Mouse (Mus musculus): ENCODE results near the gene Scrn3. TPM values are rescaled to one million over a fixed set of nuclear protein-coding genes. Genes with fewer than 3 reads are reported as not detected.

The Scrn3 gene
- total RNA-seq, 2 experiments from 2014 or later = 16.3 to 18.4 TPM

DNA sequence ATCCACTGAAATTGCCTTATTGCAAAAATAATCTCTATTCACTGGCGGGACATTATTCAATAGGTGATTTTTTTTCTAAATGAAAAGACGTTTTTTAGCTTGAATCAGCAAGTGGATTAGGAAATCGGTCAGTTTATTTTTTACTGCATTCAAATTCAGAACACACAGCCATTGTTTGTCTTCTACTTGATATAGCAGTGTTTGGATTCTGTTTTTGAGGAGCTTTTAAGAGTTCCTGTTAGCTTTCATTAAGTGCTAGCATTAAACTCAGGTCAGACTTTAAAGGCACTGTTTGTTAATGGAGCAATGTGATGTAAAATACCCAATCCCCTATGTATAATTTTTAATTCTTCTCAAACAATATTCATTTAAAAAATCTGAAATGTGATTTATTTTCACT is 13.6 kb upstream of the Scrn3 start:
- DNase-seq (ENCODE audit: low spot score in 2 of 2) = no peak
- intact Hi-C loops (cut with DNase I) = no loop called here

DNA sequence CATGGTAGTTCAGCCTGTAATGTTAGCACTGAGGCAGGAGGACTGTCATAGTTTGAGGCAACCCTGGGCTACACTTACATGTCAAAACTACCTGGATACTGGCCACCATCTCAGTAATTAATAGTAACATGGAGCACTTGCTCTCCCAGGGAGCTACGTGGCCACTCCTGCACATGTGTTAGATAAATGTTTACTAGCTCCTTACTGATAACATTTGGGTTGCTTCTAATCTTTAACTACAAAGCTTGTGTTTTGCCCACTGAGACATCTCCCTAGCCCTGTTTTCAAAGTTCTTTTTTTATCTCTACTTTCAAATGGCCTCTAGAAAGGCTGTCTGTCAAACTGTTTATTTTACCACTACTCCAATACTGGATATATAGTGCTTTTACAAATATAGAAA is 10.4 kb upstream of the Scrn3 start:
- DNase-seq (ENCODE audit: low spot score in 2 of 2) = no peak
- intact Hi-C loops (cut with DNase I) = no loop called here

GRCm38 (mm10) chr2:73302722-73303121 is 9.7 kb upstream of the Scrn3 start:
- intact Hi-C loops (cut with DNase I) = no loop called here
- no peak for DNase-seq (ENCODE audit: low spot score in 2 of 2)

DNA sequence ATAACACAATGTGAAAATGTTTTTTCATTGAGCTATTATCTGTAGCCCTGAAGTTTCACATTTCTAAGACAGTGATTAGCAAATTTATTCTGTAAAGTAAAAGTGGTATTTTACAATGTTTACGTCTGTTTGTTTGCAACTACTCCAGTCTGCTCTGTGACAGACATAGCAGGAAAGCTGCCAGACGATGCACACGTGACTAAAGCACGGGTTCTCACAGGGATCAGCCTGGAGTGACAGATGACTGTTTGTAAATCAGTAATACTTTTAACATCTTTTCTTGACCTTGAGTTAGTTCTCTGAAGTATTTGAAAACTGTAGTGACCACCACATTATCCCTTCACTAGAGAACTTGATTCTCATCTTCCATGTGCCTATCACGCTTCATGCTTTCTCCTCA is 7.9 kb upstream of the Scrn3 start:
- DNase-seq (ENCODE audit: low spot score in 2 of 2) = no peak
- intact Hi-C loops (cut with DNase I) = no loop called here

GRCm38 (mm10) chr2:73306006-73306405 is 6.4 kb upstream of the Scrn3 start:
- intact Hi-C loops (cut with DNase I) = no loop called here

DNA sequence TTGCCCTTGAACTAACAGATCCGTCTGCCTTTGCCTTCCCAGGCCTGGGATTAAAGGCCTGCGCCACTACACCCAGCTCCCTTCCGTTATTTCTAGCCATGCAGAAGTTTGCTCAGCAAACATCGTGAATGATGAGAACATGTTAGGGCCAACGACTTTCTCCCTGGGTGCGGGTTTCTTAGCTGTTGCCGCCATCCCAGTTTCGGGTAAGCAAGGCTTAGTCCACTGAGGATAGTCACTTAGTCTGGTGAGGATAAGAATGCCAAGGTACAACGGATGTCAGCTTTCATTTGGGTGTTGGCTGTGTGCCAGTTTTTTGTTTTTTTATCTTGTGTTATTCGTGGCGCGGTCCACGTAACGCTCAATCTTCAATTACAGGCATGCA is 708 bp downstream of the Scrn3 start:
- peak; percentile 12 to 24 for DNase-seq (ENCODE audit: low spot score in 2 of 2)

More at GRCm38 (mm10) chr2:73306006-73306405, 6.4 kb upstream of the Scrn3 start:
- no peak for DNase-seq (ENCODE audit: low spot score in 2 of 2)

DNA sequence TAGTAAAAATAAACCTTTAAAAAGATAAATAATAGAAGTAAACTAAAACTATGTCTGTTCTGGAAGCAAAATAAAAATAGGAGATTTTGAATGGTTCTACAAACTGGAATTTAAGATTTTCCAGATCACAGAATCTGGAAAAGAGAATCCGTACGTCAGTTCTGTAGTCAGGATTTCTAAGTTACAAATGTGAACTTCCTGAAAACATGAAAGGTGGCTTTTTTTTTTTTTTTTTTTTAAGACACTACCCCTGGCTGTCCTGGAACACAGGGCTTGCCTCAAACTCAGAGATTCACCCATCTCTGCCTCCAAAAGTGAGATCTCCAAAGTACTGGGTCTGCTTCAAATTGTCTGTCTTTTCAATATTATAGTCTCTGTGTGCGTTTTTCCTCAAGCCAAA is 1.9 kb downstream of the Scrn3 start:
- intact Hi-C loops (cut with DNase I) = loop anchor here (5.0 kb wide), 1 partner anchor 88 kb away; no protein-coding TSS in a partner anchor
- DNase-seq (ENCODE audit: low spot score in 2 of 2) = no peak

More for the DNA sequence above, 708 bp downstream of the Scrn3 start:
- intact Hi-C loops (cut with DNase I) = loop anchor here (5.0 kb wide), 1 partner anchor 89 kb away; no protein-coding TSS in a partner anchor

GRCm38 (mm10) chr2:73317426-73317825 is 5.0 kb downstream of the Scrn3 start:
- no peak for DNase-seq (ENCODE audit: low spot score in 2 of 2)
- intact Hi-C loops (cut with DNase I) = no loop called here

- DNase-seq (ENCODE audit: low spot score in 2 of 2) = no peak
- intact Hi-C loops (cut with DNase I) = no loop called here
Measured at GRCm38 (mm10) chr2:73319218-73319617, 6.8 kb downstream of the Scrn3 start.

DNA sequence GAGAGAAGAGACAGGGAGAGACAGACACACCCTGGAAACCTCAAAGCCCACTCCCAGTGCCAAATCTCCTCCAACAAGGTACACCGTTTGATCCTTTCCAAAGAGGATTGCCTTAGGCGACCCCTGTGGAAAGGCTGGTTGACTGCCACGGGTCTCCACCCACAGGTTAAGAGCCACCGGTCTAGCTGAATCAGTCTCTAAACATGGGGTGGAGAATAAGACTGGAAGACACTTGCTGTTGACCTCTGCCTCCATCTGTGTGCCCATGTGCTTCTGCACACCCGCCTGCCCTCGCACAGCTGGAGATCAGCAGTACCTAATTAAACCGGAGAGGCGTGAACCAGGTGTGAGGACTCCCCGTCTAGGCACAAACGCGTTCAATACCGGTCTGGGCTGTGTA is 10.6 kb downstream of the Scrn3 start:
- no peak for DNase-seq (ENCODE audit: low spot score in 2 of 2)
- intact Hi-C loops (cut with DNase I) = no loop called here

DNA sequence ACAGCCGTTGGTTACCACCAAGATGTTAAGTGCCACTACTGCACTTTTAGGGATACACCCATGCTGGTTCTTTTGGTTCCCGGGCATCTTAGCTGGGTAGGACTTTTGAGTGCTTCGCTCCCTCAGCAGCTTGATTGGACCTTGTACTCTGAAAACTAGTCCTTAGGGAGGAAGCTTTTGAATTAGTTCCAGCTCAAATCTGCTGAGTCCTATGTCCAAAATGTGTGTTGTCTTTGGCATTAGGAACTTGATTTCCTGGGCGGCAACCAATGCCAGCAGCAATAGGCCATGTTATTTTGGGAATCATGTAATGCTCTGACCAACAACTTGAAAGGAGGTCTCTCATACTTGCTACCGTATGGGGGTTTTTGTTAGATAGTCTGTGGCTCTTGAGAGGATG is 13.5 kb downstream of the Scrn3 start:
- intact Hi-C loops (cut with DNase I) = no loop called here
- DNase-seq (ENCODE audit: low spot score in 2 of 2) = no peak

DNA sequence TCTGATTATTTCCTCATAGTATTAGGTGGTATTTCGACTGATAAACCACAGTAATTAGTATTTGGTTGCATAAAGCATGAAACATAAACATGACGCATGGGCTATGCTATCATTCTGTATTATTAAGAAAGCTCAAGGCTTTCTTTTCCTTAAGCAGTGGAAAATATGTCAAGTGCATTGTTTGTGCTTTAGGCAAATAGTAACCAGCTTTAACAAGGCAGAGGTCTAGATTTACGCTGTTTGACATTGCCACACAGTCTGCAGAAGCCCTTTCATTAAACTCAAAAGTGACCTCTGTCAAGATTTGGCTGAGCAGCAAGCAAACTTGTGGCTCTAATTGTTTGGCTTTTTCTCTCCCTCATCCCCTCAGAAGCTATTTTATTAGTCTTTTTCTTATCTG is 23.5 kb downstream of the Scrn3 start:
- DNase-seq (ENCODE audit: low spot score in 2 of 2) = no peak
- intact Hi-C loops (cut with DNase I) = no loop called here

DNA sequence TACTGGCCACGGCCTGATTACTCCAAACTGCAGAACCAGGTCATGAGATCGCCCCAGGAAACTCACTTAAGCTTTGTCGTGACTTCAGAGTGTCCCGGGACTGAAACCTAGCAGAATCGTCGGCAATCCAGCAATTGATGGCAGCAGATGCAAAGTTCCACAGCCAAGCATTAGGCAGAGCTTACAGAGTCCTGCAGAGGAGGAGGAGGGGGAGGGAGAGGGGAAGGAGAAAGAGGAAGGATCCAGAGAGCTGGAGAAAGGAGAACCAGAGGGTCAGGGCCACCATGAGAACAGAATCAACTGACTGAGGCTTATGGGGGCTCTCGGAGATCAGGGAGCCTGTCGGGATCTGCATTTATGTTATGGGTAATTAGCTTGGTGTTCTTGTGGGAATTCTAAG is 26.0 kb downstream of the Scrn3 start:
- no peak for DNase-seq (ENCODE audit: low spot score in 2 of 2)
- intact Hi-C loops (cut with DNase I) = no loop called here

- DNase-seq (ENCODE audit: low spot score in 2 of 2) = no peak
- intact Hi-C loops (cut with DNase I) = no loop called here
Measured at GRCm38 (mm10) chr2:73343701-73344100, 31.3 kb downstream of the Scrn3 start.

DNA sequence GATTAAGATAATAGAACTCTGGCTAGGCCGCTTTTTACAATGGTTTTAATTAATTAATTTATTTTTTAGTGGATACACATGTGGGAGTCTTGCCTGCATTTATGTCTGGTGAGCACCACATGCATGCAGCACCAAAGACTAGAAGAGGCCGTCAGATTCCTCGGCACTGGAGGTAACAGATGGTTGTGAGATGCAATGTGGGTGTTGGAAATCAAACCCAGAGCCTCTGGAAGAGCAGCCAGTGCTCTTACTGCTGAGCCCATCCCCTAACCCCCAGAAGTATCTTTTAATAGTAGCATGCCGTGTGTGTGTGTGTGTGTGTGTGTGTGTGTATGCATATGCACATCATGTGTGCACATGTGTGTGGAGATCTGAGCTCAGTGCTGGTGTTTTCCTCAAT is 32.8 kb downstream of the Scrn3 start:
- DNase-seq (ENCODE audit: low spot score in 2 of 2) = no peak
- intact Hi-C loops (cut with DNase I) = no loop called here

DNA sequence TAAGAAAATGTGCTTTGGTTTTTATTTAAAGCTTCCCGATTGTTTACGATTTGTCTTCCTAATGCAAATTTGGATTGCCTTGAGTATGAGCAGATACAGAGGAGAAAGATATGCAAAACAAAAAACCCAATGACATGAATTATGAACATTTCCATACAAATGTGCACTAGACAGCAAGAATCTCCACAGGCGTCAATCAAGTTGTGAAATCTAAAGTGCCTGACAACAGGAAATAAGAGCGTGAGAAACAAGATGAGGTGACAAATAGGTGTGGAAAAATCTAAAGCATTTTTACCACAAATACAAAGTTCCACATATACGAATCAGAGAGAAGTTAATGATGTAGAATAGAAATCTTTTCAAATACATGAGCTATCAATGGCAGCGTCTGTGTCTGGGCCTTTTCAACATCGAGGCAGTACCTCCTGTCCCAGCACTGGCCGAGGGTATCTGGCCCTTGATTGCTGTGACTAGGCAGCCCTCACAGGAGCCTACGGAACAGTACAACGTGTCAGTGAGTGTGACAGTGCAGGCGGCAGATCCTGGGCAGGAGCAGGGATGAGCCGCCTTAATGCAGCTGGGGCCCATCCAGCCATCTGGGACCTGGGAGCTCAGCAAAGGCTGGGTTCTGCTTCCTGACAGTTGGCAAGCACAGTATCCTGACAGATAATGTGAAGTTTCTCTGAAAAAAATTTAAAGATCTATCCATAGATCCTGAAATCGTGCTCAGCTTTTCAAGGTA is 34.1 kb downstream of the Scrn3 start:
- intact Hi-C loops (cut with DNase I) = no loop called here

DNA sequence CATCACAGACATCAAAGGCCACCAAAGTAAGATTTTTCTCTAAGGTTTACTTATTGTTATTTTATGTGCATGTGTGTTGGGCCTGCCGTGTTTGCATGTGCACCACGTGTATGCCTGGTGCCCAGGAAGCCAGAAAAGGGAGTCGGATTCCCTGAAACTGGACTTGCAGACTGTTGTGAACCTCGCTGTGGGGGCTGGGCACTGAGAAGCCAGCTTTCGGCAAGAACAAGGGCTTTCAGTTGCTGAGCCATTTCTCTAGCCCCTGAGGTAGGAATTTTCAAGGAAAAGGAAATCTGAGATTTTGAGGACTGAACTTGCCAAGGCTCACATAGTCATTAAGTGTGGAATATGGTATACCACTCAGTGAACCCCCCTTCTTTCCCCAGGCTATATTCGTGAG is 34.7 kb downstream of the Scrn3 start:
- intact Hi-C loops (cut with DNase I) = no loop called here
- no peak for DNase-seq (ENCODE audit: low spot score in 2 of 2)

More for the DNA sequence above, 34.1 kb downstream of the Scrn3 start:
- DNase-seq (ENCODE audit: low spot score in 2 of 2) = peak; percentile 55 to 63

- no peak for DNase-seq (ENCODE audit: low spot score in 2 of 2)
- intact Hi-C loops (cut with DNase I) = no loop called here
Measured at GRCm38 (mm10) chr2:73347766-73348165, 35.4 kb downstream of the Scrn3 start.

DNA sequence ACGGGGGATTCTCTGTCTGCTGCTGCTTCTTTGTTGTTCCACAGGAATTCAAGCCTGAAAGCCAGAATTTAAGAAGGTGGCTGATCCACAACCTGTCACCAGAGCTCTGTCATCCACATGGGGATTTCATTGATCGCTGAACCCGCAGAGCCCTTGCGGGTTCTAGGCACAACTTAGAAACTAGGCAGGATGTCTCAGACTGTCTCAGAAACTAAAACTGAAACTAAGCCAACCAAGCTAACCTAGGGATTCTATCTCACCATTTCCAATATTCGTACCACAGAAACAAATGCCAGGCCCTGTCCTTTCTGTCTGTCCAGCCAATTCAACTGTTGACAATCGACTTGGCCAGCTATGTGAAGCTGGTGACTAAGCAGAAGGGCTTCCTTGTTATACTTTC is 35.8 kb downstream of the Scrn3 start:
- DNase-seq (ENCODE audit: low spot score in 2 of 2) = no peak
- intact Hi-C loops (cut with DNase I) = no loop called here

GRCm38 (mm10) chr2:73351496-73351895 is 39.1 kb downstream of the Scrn3 start:
- DNase-seq (ENCODE audit: low spot score in 2 of 2) = no peak
- intact Hi-C loops (cut with DNase I) = no loop called here

GRCm38 (mm10) chr2:73351927-73352374 is 39.5 kb downstream of the Scrn3 start:
- intact Hi-C loops (cut with DNase I) = no loop called here

DNA sequence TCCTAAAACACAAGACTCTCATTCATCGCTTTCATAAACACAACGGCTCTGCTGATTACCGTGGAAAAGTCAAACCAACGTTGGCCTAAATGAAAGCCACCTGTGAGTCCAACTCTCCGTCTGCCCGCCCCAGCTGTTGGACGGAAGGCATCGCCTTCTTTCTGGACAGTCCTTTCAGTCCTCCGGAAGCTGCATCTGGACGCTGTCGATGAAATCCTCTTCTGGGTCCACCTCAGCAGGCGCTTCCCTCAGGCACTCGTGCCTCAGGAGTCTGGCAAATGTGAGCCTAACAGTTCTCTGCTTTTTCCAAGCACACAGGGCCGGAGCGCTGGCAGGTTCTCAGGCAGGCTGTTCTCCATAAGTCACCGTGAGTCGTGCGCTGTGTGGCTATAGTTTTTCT is 44.6 kb downstream of the Scrn3 start:
- no peak for DNase-seq (ENCODE audit: low spot score in 2 of 2)
- intact Hi-C loops (cut with DNase I) = no loop called here

More at GRCm38 (mm10) chr2:73351927-73352374, 39.5 kb downstream of the Scrn3 start:
- no peak for DNase-seq (ENCODE audit: low spot score in 2 of 2)
